Mouse (Mus musculus) thymus, adult 2 months (tissue): ENCODE data around the gene Mitf. TPM values are rescaled to one million over a fixed set of nuclear protein-coding genes. Genes with fewer than 3 reads are reported as not detected.

Experiments used
- DNase-seq: peaks from one replicate; pipeline ENCODE4 v3.0.0; 2021
- H3K27ac ChIP-seq: fragments of 200-500 bp; 2 replicates; pipeline ENCODE4 v1.5.1; 2012; ENCODE audit warnings: low read length, control low read depth; ENCODE audit not compliant: control insufficient read depth, insufficient read depth
- H3K27me3 ChIP-seq: fragments of 200-500 bp; 2 replicates; pipeline ENCODE4 v1.6.1; 2012; ENCODE audit warnings: mild to moderate bottlenecking, low read length, moderate library complexity, mixed read lengths; ENCODE audit not compliant: control insufficient read depth, insufficient read depth
- H3K36me3 ChIP-seq: fragments of 200-500 bp; 2 replicates; pipeline ENCODE4 v1.6.1; 2012; ENCODE audit warnings: mild to moderate bottlenecking, low read length, moderate library complexity; ENCODE audit not compliant: control insufficient read depth, insufficient read depth
- H3K4me1 ChIP-seq: fragments of 200-500 bp; replicated peaks from 2 replicates; pipeline ENCODE4 v1.6.1; 2012; ENCODE audit warnings: low read length; ENCODE audit not compliant: control insufficient read depth, insufficient read depth
- H3K4me3 ChIP-seq: fragments of 200-500 bp; 2 replicates; pipeline ENCODE4 v1.5.1; 2012; ENCODE audit warnings: mild to moderate bottlenecking, low read length, control low read depth, moderate library complexity; ENCODE audit not compliant: control insufficient read depth, insufficient read depth
- CTCF ChIP-seq: fragments of 200-500 bp; IDR thresholded peaks from 2 replicates; pipeline ENCODE4 v1.5.1; 2012; ENCODE audit warnings: mild to moderate bottlenecking, control low read depth, low read length, moderate library complexity, borderline replicate concordance; ENCODE audit not compliant: control insufficient read depth, poor library complexity, insufficient read depth; ENCODE audit errors: extremely low read depth
- POLR2A ChIP-seq: fragments of 200-500 bp; IDR thresholded peaks from 2 replicates; pipeline ENCODE4 v1.6.1; 2012; ENCODE audit warnings: mild to moderate bottlenecking, low read length, control low read depth, moderate library complexity; ENCODE audit not compliant: control insufficient read depth, poor library complexity, insufficient read depth; ENCODE audit errors: extremely low read depth
- WGBS: fragments of 180-500 bp; shearing (Covaris S2); methylation state at CpG from one replicate; pipeline ENCODE4 v1.1.7; 2018; 5-methylcytosine and 5-hydroxymethylcytosine counted together
- polyA plus RNA-seq: library from polyadenylated mRNA; depleted of rRNA; stranded (reverse); fragments of >200 nt; gene quantifications from 2 replicates; pipeline ENCODE4 v1.2.3, GENCODE M21; 2012

The Mitf gene
- polyA plus RNA-seq, 1 experiment = 4.4 TPM

DNA sequence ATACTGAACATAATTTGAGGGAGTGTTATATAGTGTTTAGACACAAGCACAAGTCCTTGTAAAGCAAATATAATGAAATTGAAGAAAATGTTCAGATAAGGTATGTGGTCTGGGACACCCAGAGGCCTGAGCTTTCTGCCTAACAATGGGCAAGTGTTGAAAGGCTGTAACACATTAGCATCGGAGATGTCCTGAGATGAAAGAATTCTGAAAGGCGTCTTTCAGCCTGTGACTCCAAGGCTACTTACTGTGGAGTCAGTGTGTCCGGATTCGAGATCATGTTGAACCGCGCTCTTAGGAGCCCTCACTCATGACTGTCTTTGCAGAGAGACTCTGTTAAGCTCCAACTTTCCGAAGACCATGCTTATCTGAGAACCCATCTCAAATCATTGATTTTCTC is 111.6 kb downstream of the Mitf start:
- DNase-seq = no peak
- Histone ChIP-seq H3K27ac (no peak overlapping the region), H3K27me3 (no peaks in the 10 kb centered on the region), H3K4me1 (no peaks in the 10 kb centered on the region), H3K4me3 (no peak overlapping the region), H3K36me3 (no peaks in the 10 kb centered on the region)
- no peak for TF ChIP-seq POLR2A
- TF ChIP-seq CTCF = no peak
- 96% methylated on average over 7 of the region's 7 CpGs for WGBS

DNA sequence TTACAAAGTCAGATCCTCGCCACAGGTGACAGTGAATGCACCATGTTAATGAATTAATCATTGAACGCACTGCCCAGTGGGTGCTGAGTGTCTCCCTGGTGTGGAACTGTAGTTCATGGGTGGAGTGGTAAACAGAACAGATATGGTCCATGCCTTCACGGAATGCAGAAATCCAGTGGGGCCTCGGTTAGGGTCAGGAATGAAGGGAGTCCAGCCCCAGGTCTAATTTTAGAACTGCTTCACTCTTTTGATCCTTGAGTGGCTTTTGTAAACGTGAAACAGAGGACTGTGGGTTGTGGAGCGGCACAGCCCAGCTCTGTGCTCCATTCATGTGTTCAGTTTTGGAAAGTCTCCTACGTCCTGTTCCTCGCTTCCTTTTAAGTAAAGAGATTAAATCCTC is 112.4 kb downstream of the Mitf start:
- no peaks in the 10 kb centered on the region for H3K27me3 ChIP-seq
- no peak overlapping the region; the same call in 1 of the 2 replicates for H3K27ac ChIP-seq
- no peaks in the 10 kb centered on the region for H3K36me3 ChIP-seq
- no peak for DNase-seq
- TF ChIP-seq CTCF (no peak), POLR2A (no peak)
- H3K4me3 ChIP-seq = no peak overlapping the region
- no peaks in the 10 kb centered on the region for H3K4me1 ChIP-seq
- WGBS = 84% methylated on average over 8 of the region's 8 CpGs

DNA sequence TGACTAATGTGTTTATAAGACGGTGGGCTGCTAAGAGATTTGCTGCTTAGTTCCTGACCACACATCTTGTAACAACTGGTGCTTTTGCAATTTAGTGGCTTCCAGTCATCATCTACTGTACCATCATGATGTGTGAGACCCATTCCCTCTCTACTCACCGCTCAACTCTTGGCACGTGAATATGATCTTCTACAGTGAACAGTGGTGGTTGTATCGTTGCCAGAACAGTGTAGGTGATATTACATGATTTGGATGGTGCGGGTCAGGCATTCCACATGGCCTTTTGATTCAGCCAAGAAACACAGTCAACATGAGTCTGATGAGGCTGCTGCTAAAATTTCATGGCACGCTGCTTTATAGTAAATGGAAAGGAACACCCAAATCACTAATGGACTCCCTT is 114.7 kb downstream of the Mitf start:
- WGBS = 95% methylated on average over 6 of the region's 6 CpGs
- no peak for DNase-seq
- H3K27me3 ChIP-seq = no peaks in the 10 kb centered on the region
- no peaks in the 10 kb centered on the region for H3K4me1 ChIP-seq
- no peak overlapping the region for H3K27ac ChIP-seq
- no peak overlapping the region for H3K4me3 ChIP-seq
- H3K36me3 ChIP-seq = no peaks in the 10 kb centered on the region
- TF ChIP-seq CTCF (no peak), POLR2A (no peak)

DNA sequence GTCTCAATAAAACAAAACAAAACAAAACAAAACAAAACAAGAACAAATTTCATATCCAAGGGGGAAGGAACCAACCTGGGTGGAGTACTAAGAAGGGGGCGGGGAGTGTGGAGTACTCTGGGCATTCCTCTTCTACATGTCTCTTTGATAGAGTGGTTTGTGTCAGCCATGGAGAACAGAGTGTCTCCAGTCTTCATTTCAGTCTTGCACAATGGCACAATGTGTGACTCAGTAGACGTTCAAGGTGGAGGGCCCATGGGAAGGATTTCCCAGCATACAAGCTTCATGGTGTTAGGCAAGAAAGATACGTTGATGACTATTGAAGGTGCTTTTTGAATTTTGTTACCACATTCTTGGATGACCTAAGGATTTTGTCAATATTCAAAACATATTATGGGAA is 117.4 kb downstream of the Mitf start:
- Histone ChIP-seq H3K4me3 (no peak overlapping the region), H3K27me3 (no peaks in the 10 kb centered on the region), H3K4me1 (no peaks in the 10 kb centered on the region), H3K27ac (no peak overlapping the region), H3K36me3 (no peaks in the 10 kb centered on the region)
- no peak for TF ChIP-seq CTCF
- 94% methylated on average over 3 of the region's 3 CpGs for WGBS
- DNase-seq = no peak

DNA sequence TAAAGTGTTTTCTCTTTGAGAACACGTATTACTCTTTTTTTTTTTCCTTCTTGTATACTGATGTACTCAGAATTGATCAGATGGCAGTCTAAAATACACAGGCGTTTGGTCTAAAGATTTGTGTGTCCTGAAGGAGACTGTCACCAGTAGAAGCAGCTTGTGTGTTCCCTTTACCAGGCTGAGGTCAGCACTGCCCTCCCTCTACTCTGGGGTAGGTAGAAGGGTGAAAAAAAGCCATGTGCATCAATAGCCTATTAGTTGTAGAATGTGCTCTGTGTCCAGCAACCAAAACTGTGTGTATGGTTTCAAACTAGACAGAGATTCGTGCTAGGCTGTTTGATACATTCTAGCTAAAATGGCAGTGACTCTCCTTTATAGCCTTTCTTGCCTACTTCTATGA is 122.2 kb downstream of the Mitf start:
- no peak overlapping the region for H3K4me3 ChIP-seq
- no peaks in the 10 kb centered on the region for H3K36me3 ChIP-seq
- no peak for TF ChIP-seq CTCF
- no peak for TF ChIP-seq POLR2A
- no peaks in the 10 kb centered on the region for H3K4me1 ChIP-seq
- no peak overlapping the region for H3K27ac ChIP-seq
- H3K27me3 ChIP-seq = no peaks in the 10 kb centered on the region
- DNase-seq = no peak
- WGBS = 76% methylated on average over 3 of the region's 3 CpGs

DNA sequence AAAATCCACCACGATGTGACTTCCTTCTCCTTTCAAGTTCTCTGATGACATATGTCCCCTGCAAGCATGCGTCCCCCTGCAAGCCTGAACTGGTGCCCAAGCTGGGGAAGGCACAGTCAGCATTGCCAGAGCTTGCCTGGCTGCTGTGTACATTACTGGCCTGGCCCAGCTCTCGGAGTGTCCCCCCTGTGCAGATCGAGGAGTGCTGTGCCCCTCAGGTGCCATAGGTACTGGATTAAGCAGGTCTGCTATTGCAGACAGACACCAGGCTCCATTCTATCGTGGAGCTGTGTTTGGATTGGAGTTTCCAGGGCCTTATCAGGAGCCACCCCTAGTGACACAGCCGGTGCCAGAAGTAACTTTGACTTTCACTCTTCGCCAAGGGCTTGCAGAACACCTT is 122.6 kb downstream of the Mitf start:
- H3K4me3 ChIP-seq = no peak overlapping the region
- no peaks in the 10 kb centered on the region for H3K27me3 ChIP-seq
- no peak overlapping the region for H3K27ac ChIP-seq
- DNase-seq = no peak
- no peaks in the 10 kb centered on the region for H3K36me3 ChIP-seq
- WGBS = 45% methylated on average over 7 of the region's 7 CpGs
- no peaks in the 10 kb centered on the region for H3K4me1 ChIP-seq
- TF ChIP-seq POLR2A = no peak
- no peak for TF ChIP-seq CTCF

DNA sequence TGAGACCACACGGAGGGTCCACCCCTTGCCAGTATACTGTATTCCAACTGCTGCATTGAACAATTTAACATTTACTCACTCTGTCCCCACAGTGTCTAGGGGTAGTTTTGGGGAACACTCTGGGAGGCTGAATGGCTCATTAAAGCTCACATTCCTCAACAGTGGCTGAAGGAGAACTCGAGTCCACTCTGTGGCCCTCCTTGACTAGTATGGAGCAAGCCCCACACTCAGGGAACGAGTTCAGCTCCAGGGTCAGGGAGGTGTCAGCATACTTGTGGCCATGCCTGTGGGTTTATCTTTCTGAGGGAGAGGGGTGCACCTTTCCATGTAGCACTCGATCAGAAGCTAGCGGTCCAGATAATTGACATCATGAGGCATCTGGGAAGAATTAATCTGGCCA is 130.3 kb downstream of the Mitf start:
- no peak for DNase-seq

More for the DNA sequence above, 130.3 kb downstream of the Mitf start:
- Histone ChIP-seq H3K36me3 (no peaks in the 10 kb centered on the region), H3K4me1 (no peaks in the 10 kb centered on the region), H3K4me3 (no peak overlapping the region), H3K27ac (no peak overlapping the region), H3K27me3 (no peaks in the 10 kb centered on the region)
- TF ChIP-seq CTCF (no peak), POLR2A (no peak)
- 91% methylated on average over 5 of the region's 5 CpGs for WGBS
